Comparison of ENCODE assay signal across 8 mouse cellular contexts in genomic region chr10:58496732-58497131, GRCm38 (mm10). TPM values are rescaled to one million over a fixed set of nuclear protein-coding genes. Genes with fewer than 3 reads are reported as not detected.
A peak's percentile ranks its signal among the peaks of the same experiment; 100 is the strongest.
DNase-seq lines count a peak whose midpoint lies in the region; ATAC-seq and TF ChIP-seq lines count a peak whose summit lies in the region.

No protein-coding gene starts in this region.

- in situ Hi-C loops in ES-E14 (cut with MboI; ENCODE audit: low sequenced_read_pairs in 2 of 2, unreplicated experiment in 2 of 2) = loop anchor here in 1 of 2 experiments (25.0 kb wide), 1 partner anchor 984 kb away; no protein-coding TSS in a partner anchor

- H3K9ac ChIP-seq in kidney, embryonic 16.5 days (replicated peaks; ENCODE audit: low read length) = no peak overlapping the region
- peak overlapping the region; percentile 75; the same call in 1 of the 2 replicates for H3K9ac ChIP-seq in ES-E14 (ENCODE audit: insufficient read depth, low read depth, low read length, poor library complexity, severe bottlenecking)
- no peak overlapping the region for H3K9ac ChIP-seq in hindbrain, embryonic 13.5 days
- no peak overlapping the region for H3K9ac ChIP-seq in midbrain, embryonic 15.5 days

- peaks cover 3% of the 10 kb centered on the region; the same call in 1 of the 2 replicates for H3K9me3 ChIP-seq in kidney, embryonic 16.5 days (ENCODE audit: low read length)
- no peaks in the 10 kb centered on the region for H3K9me3 ChIP-seq in ES-E14 (ENCODE audit: control insufficient read depth, insufficient read depth, low read depth, low read length)
- no peaks in the 10 kb centered on the region for H3K9me3 ChIP-seq in hindbrain, embryonic 13.5 days
- no peaks in the 10 kb centered on the region for H3K9me3 ChIP-seq in midbrain, embryonic 15.5 days

- no peak for TF ChIP-seq POLR2A in cerebellum, adult 2 months (IDR thresholded peaks at IDR 0.05; ENCODE audit: borderline replicate concordance, insufficient read depth, low read length)

- peaks cover 7% of the 10 kb centered on the region for H3K4me1 ChIP-seq in kidney, embryonic 16.5 days (ENCODE audit: insufficient read depth, low read length)
- peaks cover 0 to 3% of the 10 kb centered on the region in 2 experiments; a peak in 2 of 4 replicates for H3K4me1 ChIP-seq in ES-E14 (ENCODE audit: control insufficient read depth in 2 of 2, insufficient read depth in 2 of 2, low read length in 2 of 2, poor library complexity in 1 of 2)
- peaks cover 15% of the 10 kb centered on the region for H3K4me1 ChIP-seq in hindbrain, embryonic 13.5 days (replicated peaks)
- peaks cover 10% of the 10 kb centered on the region for H3K4me1 ChIP-seq in midbrain, embryonic 15.5 days
- H3K4me1 ChIP-seq in cerebellum, adult 2 months (ENCODE audit: control insufficient read depth, insufficient read depth, low read length) = no peaks in the 10 kb centered on the region

- no peak overlapping the region for H3K27ac ChIP-seq in kidney, embryonic 16.5 days (ENCODE audit: low read length)
- H3K27ac ChIP-seq in ES-E14 (ENCODE audit: insufficient read depth, low read depth, low read length, poor library complexity, severe bottlenecking) = no peak overlapping the region; the same call in 1 of the 2 replicates
- no peak overlapping the region for H3K27ac ChIP-seq in hindbrain, embryonic 13.5 days
- no peak overlapping the region for H3K27ac ChIP-seq in midbrain, embryonic 15.5 days
- H3K27ac ChIP-seq in cerebellum, adult 2 months (ENCODE audit: insufficient read depth, low read length) = no peak overlapping the region

- peak overlapping the region; percentile 63 for H3K4me2 ChIP-seq in kidney, embryonic 16.5 days (replicated peaks; ENCODE audit: low read depth, low read length)
- H3K4me2 ChIP-seq in hindbrain, embryonic 13.5 days = peak overlapping the region; percentile 65
- H3K4me2 ChIP-seq in midbrain, embryonic 15.5 days = peak overlapping the region; percentile 70

- H3K4me3 ChIP-seq in kidney, embryonic 16.5 days (ENCODE audit: low read length) = no peak overlapping the region
- peak overlapping the region; percentile 73 to 80; a peak in 3 of 4 replicates for H3K4me3 ChIP-seq in ES-E14 (ENCODE audit: insufficient read depth in 1 of 2, low read depth in 1 of 2, low read length in 2 of 2, poor library complexity in 1 of 2, severe bottlenecking in 1 of 2)
- H3K4me3 ChIP-seq in hindbrain, embryonic 13.5 days = peak overlapping the region; percentile 68; the same call in 1 of the 2 replicates
- no peak overlapping the region for H3K4me3 ChIP-seq in midbrain, embryonic 15.5 days
- no peak overlapping the region for H3K4me3 ChIP-seq in cerebellum, adult 2 months (replicated peaks; ENCODE audit: insufficient read depth, low read depth, low read length)

- ATAC-seq in kidney, embryonic 16.5 days (ENCODE audit: low FRiP score, low TSS enrichment) = no peak
- no peak for ATAC-seq in hindbrain, embryonic 13.5 days (ENCODE audit: low FRiP score)
- ATAC-seq in midbrain, embryonic 15.5 days (replicated peaks) = no peak

- H3K27me3 ChIP-seq in kidney, embryonic 16.5 days (ENCODE audit: insufficient read depth, low read length) = no peaks in the 10 kb centered on the region
- no peaks in the 10 kb centered on the region for H3K27me3 ChIP-seq in hindbrain, embryonic 13.5 days
- no peaks in the 10 kb centered on the region for H3K27me3 ChIP-seq in midbrain, embryonic 15.5 days (replicated peaks)
- H3K27me3 ChIP-seq in cerebellum, adult 2 months (ENCODE audit: control insufficient read depth, insufficient read depth, low read length) = no peaks in the 10 kb centered on the region

- TF ChIP-seq CTCF in cerebellum, adult 2 months (IDR thresholded peaks at IDR 0.05; ENCODE audit: borderline replicate concordance, insufficient read depth, low read depth, low read length) = no peak

- H3K36me3 ChIP-seq in kidney, embryonic 16.5 days (ENCODE audit: insufficient read depth, low read length) = peaks cover 27% of the 10 kb centered on the region
- peaks cover 3% of the 10 kb centered on the region for H3K36me3 ChIP-seq in ES-E14 (ENCODE audit: control insufficient read depth, insufficient read depth, low read length, poor library complexity, severe bottlenecking)
- peaks cover 28% of the 10 kb centered on the region for H3K36me3 ChIP-seq in hindbrain, embryonic 13.5 days
- H3K36me3 ChIP-seq in midbrain, embryonic 15.5 days (replicated peaks) = peaks cover 19% of the 10 kb centered on the region

- no peak for DNase-seq in kidney, postnatal 36 days
- no peak for DNase-seq in ES-E14 (ENCODE audit: low read depth, low spot score)
- no peak for DNase-seq in T-cell, adult 2 months (ENCODE audit: low spot score)
- DNase-seq in gastrocnemius, adult 18-20 months (ENCODE audit: low spot score) = no peak
- no peak for DNase-seq in cerebellum, adult 2 months

TF ChIP-seq in ES-E14, 5 proteins besides CTCF, POLR2A, EP300 and RAD21:
- TF ChIP-seq ZNF384 (IDR thresholded peaks at IDR 0.05; ENCODE audit: low read depth, low read length) = no peak
- TF ChIP-seq MAFK (IDR thresholded peaks at IDR 0.05; ENCODE audit: insufficient read depth, low read depth, low read length) = no peak
- no peak for TF ChIP-seq ZC3H11A (IDR thresholded peaks at IDR 0.05; ENCODE audit: borderline replicate concordance, low read depth, low read length)
TF ChIP-seq in ES-E14: peak in this region for 0.

RNA-seq across cellular contexts. Expression of gene Ccdc138, which starts 1.0 kb away (rescaled TPM):
- 8.6 and 12.0 TPM in 2 replicates for polyA plus RNA-seq in kidney, embryonic 16.5 days (2015; fragmentation: Nextera tagmentation; extraction: Ambion mirVana)
- 6.6 and 8.0 TPM in 2 replicates for total RNA-seq in ES-E14 (2012; rRNA removed)
- polyA plus RNA-seq in hindbrain, embryonic 13.5 days (2015; fragmentation: Nextera tagmentation; extraction: Ambion mirVana) = 10.4 and 11.1 TPM in 2 replicates
- polyA plus RNA-seq in midbrain, embryonic 15.5 days (2015; fragmentation: Nextera tagmentation; extraction: Ambion mirVana) = 9.6 and 10.0 TPM in 2 replicates
- under 1 TPM; 0.17 to 0.23 TPM for total RNA-seq in gastrocnemius, adult 18-20 months (2021)
- polyA plus RNA-seq in cerebellum, adult 2 months (2012; rRNA removed) = 1.3 TPM in 2 replicates

RNA-seq across cellular contexts. Expression of gene Ranbp2, which starts 50.0 kb away (rescaled TPM):
- 20.0 and 20.7 TPM in 2 replicates for polyA plus RNA-seq in kidney, embryonic 16.5 days (2015; fragmentation: Nextera tagmentation; extraction: Ambion mirVana)
- 108 and 124 TPM in 2 replicates for total RNA-seq in ES-E14 (2012; rRNA removed)
- polyA plus RNA-seq in hindbrain, embryonic 13.5 days (2015; fragmentation: Nextera tagmentation; extraction: Ambion mirVana) = 20.5 and 20.6 TPM in 2 replicates
- 15.2 and 16.0 TPM in 2 replicates for polyA plus RNA-seq in midbrain, embryonic 15.5 days (2015; fragmentation: Nextera tagmentation; extraction: Ambion mirVana)
- 10 to 100 TPM; 42.0 to 47.0 TPM for total RNA-seq in gastrocnemius, adult 18-20 months (2021)
- 17.3 and 17.8 TPM in 2 replicates for polyA plus RNA-seq in cerebellum, adult 2 months (2012; rRNA removed)

Comparison
In these comparisons a context has a peak if more than half of its experiments do, and no peak if none do; other contexts are left out.
1. H3K4me3 ChIP-seq: peak in ES-E14 (2 of 2) and hindbrain, embryonic 13.5 days (single experiment); none in kidney, embryonic 16.5 days (single experiment), midbrain, embryonic 15.5 days (single experiment) and cerebellum, adult 2 months (single experiment).
2. Peak in every context shown above with its lines, with median percentiles within 50 percentile points of each other: H3K4me2 ChIP-seq.